Mouse (Mus musculus) gastrocnemius, adult 2 months (tissue): ENCODE results near the gene Pcbp4. TPM values are rescaled to one million over a fixed set of nuclear protein-coding genes. Genes with fewer than 3 reads are reported as not detected.

ENCODE experiments used
- DNase-seq: peaks from one replicate; pipeline ENCODE4 v3.0.0; 2022
- H3K27ac ChIP-seq: fragments of 200-600 bp; 2 replicates; pipeline ENCODE4 v1.8.1; 2022; ENCODE audit warnings: mild to moderate bottlenecking
- H3K4me3 ChIP-seq: fragments of 200-600 bp; 2 replicates; pipeline ENCODE4 v1.8.1; 2022; ENCODE audit warnings: mild to moderate bottlenecking, moderate library complexity
- CTCF ChIP-seq: fragments of 200-600 bp; IDR thresholded peaks from 2 replicates; pipeline ENCODE4 v1.8.1; 2022; ENCODE audit warnings: antibody characterized with exemption, mild to moderate bottlenecking, moderate library complexity
- intact Hi-C: fragments of 180-260 bp; cut with DNase I; formaldehyde crosslinking; loops from one replicate; pipeline ENCODE4 v1.15.1; 2025
- long read RNA-seq, 2 experiments: library from polyadenylated mRNA; stranded (forward); transcript quantifications; one replicate each; pipeline ENCODE4 v2.0.0; 2021
- total RNA-seq, 2 experiments: library from RNA; stranded (reverse); gene quantifications; 2 replicates each; pipeline ENCODE4 v1.2.3; 2021

The Pcbp4 gene
- 10 to 100 TPM; 63.8 to 69.0 TPM for total RNA-seq
- long read RNA-seq, experiment 1, transcript Pcbp4-201 (13 exons, 2,035 nt) = major isoform, 108 of 145 reads
- long read RNA-seq, experiment 1, partial matches to known transcripts = 13 of 145 reads
- long read RNA-seq, experiment 1, other reads (novel, unspliced or antisense) = 24 of 145 reads
- long read RNA-seq, experiment 2, transcript Pcbp4-201 (13 exons, 2,035 nt) = major isoform, 153 of 190 reads
- long read RNA-seq, experiment 2, partial matches to known transcripts = 15 of 190 reads
- long read RNA-seq, experiment 2, other reads (novel, unspliced or antisense) = 22 of 190 reads

DNA sequence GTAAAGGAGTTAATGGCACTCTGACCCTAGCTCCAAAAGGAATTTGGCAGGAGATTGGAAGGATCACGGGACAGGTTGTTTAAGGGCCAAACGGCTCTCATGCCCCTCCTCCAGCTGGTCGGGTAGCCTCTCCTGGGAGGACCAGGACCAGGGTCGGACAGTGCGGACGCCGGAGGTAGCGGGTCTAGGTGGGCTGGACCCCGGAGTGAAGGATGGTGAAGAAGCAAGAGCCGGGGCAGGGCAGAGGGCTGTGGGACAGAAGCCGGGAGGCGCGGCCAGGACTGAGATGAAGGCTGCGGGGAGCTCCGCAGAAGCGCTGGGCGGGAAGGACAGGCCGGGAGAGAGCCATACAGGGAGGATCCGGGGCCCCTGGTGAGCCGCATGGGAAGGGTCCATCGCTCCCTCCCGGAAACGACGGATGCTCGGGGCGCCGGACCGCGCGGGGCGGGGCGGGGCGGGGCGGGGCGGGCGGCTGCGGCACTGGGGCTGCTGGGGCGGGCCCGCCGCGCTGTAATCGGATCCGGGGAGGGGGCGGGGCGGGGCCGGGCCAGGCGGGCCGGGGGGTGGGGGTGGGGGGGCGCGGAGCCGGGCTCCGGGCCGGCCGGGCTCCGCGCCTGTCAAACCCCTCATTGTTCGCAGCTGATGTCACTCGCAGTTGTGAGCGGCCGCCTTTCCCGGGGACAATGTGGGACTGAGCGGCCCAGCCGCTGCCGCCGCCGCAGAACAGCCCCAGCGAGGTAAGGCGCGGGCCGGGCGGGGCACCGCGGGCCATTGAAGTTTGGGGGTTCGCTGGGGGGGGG, at the start of gene Pcbp4:
Pcbp4 (plus strand) TSS at position 21 of the 800 bp plus-strand sequence.
- DNase-seq = peak; percentile 80
- TF ChIP-seq CTCF = no peak
- intact Hi-C loops = no loop called here

DNA sequence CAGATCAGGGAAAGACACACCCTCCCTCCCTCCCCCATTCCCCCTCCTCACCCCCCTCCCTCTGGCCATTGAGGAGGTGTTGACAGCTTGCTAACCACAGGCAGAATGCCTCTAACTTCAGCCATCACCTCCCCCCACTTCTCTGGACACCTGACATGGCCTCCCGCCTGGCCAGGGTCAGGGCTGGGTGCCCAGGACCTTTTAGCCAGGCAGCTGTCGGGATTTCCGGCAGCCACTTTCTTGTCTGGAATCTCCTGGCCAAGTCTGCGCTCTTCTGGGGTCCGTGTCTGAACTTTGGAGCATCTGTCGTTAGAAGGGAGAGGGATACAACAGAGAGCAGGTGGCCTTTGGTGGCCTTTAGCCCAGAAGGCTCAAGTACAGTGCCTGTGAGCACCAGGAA, 47.8 kb upstream of the Pcbp4 start:
- intact Hi-C loops = no loop called here
- peak; percentile 92 for DNase-seq
- Histone ChIP-seq H3K27ac (peak overlapping the region; percentile 84), H3K4me3 (peak overlapping the region; percentile 17; the same call in 1 of the 2 replicates)
- TF ChIP-seq CTCF = no peak

More for the DNA sequence above, at the start of gene Pcbp4:
- Histone ChIP-seq H3K4me3 (peak within 1 kb of the TSS; percentile 79), H3K27ac (peak within 1 kb of the TSS; percentile 92)

DNA sequence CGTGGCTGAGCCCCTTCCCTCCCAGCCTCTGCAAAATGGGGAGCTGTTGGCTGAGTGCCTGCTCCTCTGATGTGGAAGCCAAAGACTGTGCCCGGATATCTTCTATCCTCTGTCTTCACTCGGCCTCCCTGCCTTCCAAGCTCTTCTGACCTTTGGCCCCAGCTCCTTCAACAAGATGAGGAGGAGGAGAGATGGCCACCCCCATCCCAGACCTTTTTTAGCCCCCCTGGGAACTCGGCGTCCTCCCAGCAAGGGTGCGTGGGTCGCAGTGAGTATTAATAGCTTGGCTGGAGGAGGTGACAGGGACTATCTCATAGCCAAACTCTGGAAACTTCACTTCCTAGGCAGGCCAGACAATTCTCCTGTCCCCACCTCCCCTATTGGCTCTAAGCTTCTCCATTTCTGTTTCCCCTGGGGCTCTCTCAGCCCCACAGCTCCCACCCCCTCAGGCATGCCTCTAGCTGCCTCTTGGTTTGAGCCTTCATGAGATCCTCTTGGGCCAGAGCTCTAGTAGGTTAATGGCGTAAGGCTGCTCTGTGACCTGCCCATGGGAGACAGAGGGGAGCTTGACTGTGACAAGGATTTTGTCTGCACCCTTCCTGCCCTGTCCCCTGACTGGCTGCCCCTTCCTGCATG, 46.5 kb upstream of the Pcbp4 start:
- H3K4me3 ChIP-seq = peak overlapping the region; percentile 23; the same call in 1 of the 2 replicates
- peak; percentile 89 for DNase-seq
- TF ChIP-seq CTCF = no peak
- intact Hi-C loops = no loop called here
- peak overlapping the region; percentile 84 for H3K27ac ChIP-seq

DNA sequence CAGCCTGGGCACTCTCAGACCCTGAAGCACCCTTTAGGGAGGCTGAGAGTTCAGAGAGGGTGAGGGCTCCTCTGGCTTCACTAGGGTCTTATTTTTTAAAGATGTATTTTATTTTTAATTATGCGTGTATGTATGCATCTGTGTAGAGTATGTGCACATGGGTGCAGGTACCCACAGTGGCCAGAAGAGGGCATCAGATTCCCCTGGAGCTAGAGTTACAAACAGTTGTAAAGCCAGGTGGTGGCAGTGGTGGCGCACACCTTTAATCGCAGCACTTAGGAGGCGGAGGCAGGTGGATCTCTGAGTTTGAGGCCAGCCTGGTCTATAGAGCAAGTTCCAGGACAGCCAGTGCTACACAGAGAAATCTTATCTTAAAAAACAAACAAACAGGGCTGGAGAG, 44.0 kb upstream of the Pcbp4 start:
- TF ChIP-seq CTCF = peak; percentile 32; the same call in 1 of the 2 replicates
- peak overlapping the region; percentile 84; the same call in 1 of the 2 replicates for H3K27ac ChIP-seq
- no peak for DNase-seq
- H3K4me3 ChIP-seq = no peak overlapping the region
- intact Hi-C loops = no loop called here

DNA sequence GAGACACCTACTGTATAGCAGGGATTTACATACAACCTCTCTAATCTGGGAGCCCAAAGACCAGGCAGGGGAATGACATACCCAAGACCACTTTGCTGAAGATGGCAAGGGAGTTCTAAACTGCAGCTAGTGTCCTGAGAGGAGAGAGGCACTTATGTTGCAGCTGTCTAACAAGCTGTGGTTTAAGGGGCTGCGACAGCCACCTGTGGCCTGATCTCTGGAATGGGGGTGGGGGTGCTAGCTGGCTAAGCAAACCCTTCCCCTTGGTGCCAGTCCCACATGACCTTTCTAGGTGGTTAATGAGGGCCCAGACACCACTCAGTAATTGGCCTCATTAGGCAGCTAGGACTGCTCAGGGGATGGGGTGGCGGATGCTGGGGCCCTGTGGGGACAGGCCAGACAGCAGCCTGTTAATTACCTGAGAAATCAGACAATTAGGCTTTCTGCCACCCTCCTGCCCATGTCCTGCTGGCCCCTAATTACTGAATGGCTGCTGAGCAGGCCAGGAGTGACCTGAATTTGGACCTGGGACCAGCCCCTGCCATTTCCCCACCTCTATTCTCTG, 42.9 kb upstream of the Pcbp4 start:
- intact Hi-C loops = no loop called here
- no peak overlapping the region for H3K4me3 ChIP-seq
- no peak for TF ChIP-seq CTCF
- H3K27ac ChIP-seq = peak overlapping the region; percentile 77
- DNase-seq = no peak

DNA sequence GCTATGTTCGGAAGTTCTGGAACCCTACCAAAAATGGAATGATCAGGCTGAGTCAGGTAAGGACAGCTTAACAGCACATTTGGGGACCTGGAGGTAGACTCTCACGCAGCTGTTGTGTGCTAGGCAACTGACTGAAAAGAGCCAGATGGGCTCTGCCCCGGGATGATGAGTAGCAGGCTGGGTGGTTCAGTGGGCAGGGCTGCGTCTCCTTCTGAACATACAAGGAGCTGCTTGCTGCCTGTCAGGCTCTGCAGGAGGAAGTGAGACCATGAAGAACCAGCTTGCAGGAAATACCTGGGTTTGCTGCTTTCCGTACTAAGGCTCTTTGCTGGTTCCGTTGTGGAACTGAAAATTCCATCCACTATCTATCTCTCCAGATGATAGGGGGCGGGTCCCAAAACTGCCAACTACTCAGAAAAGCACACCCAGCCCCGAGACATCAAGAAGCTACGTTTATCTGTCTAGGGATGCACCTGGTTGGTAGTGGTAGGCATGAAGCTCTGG, 41.9 kb upstream of the Pcbp4 start:
- H3K27ac ChIP-seq = peak overlapping the region; percentile 77
- no peak for TF ChIP-seq CTCF
- DNase-seq = peak; percentile 65
- intact Hi-C loops = no loop called here
- no peak overlapping the region for H3K4me3 ChIP-seq

DNA sequence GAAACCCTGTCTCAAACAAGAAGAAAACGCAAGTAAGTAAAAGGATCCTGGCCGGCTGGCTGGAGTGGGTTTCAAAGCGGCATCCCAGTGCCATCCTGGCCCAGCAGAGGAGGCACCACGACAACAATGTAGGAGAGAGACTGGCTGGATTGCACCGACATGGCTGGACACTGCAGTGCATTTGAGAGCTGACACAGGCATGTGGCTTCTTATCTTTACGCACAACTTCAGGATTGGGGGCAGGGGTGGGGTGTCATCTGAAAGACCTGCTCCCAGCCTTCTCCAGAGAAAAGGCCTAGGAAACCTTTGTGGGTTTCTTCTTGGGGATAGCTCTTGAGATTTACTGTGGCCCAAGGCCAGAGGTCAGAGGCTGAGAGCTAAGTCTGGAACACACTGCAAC, 41.4 kb upstream of the Pcbp4 start:
- H3K27ac ChIP-seq = peak overlapping the region; percentile 77
- DNase-seq = peak; percentile 63
- intact Hi-C loops = no loop called here
- TF ChIP-seq CTCF = no peak
- H3K4me3 ChIP-seq = no peak overlapping the region

DNA sequence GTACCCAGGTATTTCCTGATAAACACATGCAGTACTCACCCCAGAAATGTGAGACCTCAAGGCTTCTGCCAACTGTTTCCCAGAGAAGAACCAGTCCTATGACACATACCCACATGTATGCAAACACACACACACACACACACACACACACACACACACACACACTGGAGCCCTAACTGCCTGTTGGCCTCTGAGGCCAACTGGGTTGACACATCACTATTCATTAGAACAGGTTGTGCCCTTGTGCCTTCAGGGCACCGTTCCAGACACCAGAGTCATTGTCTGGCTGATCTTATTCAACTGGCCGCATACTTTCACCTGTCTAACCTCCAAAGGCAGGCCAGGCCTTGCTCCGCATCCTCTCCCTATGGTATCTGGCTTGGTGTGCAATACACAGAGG, 40.9 kb upstream of the Pcbp4 start:
- intact Hi-C loops = no loop called here
- no peak for TF ChIP-seq CTCF
- Histone ChIP-seq H3K27ac (peak overlapping the region; percentile 87), H3K4me3 (no peak overlapping the region)
- DNase-seq = no peak

DNA sequence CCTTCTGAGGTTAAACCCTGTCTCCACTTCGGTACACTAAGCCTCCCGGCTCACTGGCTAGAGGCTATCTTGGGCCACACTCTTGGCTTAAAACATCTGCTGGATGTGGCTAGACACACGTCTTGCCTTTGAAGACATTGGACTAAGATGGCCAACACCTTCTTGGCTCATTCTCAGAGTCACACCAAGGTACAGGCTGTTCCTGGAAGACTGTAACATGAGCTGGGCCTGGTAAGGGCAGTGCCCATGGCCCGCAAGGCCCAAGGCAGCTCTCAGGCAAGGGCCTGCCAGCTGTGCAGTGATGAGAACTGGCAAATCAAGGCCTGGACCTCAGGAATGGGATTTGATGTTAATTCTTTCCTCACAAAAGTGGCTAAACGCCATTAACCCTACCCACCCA, 39.5 kb upstream of the Pcbp4 start:
- intact Hi-C loops = no loop called here
- H3K4me3 ChIP-seq = no peak overlapping the region
- DNase-seq = peak; percentile 90

DNA sequence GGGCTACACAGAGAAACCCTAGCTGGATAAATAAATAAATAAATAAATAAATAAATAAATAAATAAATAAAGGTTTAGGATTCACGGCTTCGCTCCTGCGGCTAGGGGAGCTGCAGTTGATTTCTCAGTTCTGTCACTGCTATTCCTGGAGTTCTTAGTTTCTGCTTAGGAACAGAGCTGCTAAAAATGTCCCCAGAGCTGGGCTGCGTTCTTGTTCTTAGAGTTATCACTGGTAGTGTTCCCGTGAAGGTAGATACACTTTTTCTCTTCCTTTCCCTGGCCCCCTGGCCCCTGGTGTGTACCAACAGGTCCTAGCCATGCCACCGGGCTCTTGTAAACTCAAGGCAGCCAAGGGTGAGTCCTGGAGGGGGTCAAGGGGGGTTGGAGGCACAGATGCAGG, 36.3 kb upstream of the Pcbp4 start:
- no peak for DNase-seq
- TF ChIP-seq CTCF = no peak
- intact Hi-C loops = no loop called here
- Histone ChIP-seq H3K4me3 (no peak overlapping the region), H3K27ac (0 out of 2 replicates have a peak overlapping the region, but pooled peaks have one; percentile 31)

More for the DNA sequence above, 39.5 kb upstream of the Pcbp4 start:
- no peak for TF ChIP-seq CTCF
- H3K27ac ChIP-seq = peak overlapping the region; percentile 87

DNA sequence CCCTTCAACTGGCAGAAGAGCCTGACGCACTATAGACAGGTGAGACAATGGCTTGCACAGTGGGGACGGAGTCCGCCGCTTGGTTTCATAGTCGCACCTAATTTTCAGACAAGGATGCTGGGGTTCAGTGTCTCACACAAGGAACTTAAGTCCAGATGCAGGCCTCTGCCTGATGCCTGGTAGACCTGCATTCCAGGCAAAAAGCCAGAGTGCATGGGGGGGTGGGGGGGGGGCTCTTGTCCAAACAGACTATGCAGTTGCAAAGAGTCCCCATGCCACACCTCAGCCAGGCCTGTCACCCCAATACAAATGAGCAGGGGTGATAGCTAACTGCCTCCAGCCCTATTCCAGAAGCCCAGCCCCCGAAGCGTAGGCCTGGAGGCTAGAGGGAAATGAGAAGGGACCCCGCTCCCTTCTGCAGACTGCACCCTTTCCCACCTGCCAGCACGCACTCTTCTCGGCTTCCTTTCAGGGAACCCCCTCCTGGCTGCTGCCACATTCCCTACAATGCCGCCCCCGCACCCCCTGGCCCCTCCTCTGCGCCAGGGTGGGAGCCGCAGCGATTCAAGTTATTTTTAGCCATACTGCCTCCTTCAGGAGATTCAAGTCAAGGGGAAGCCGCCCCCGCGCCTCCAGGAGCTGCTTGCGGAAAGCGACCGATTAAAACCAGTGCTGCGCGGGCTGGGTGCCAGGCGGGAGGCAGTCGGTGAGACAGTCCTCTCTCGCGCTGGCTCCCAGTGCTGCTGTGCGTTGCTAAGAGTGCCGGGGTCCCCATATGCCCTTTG, 35.1 kb upstream of the Pcbp4 start:
- Histone ChIP-seq H3K4me3 (peak overlapping the region; percentile 68), H3K27ac (peak overlapping the region; percentile 73)
- peak; percentile 88 for DNase-seq
- TF ChIP-seq CTCF = peak; percentile 45
- intact Hi-C loops = no loop called here

DNA sequence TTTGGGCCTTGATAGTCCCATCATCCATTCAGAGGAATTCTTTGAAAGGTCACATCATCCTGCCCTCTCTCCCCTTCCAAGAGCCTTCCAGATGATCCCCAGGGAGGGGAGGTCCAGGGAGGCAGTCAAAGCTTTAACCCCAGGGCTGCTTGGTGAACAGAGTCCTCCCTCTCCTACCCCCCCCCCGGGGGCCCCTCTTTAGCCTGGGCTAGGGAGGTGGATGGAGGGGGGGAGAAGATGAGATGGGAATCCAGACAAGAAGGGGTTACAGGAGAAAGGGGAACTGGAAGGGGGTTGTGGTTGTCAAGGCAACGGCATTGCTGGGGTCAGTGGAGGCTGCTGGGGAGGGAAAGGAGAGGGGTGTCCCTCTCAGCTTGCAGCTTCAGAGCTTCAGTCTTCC, 32.5 kb upstream of the Pcbp4 start:
- no peak overlapping the region for H3K4me3 ChIP-seq
- H3K27ac ChIP-seq = no peak overlapping the region
- no peak for DNase-seq
- intact Hi-C loops = loop anchor here (1.0 to 10.0 kb wide), 5 partner anchors 53 to 246 kb away; partner anchors contain the start of gene Wdr82
- no peak for TF ChIP-seq CTCF
